Mouse (Mus musculus): Measurements from ENCODE around the gene Sidt1.
"Not testable (repeated sequence)": the region's sequence is repeated elsewhere in the genome, so short reads cannot be mapped to it uniquely, and the experiment has no call there.

Gene Sidt1

GRCm38 (mm10) chr16:44302126-44302892 is 30.7 kb downstream of the Sidt1 start:
- in situ Hi-C loops (cut with MboI, MseI), result no loop called here

GRCm38 (mm10) chr16:44299438-44300093 is 33.4 kb downstream of the Sidt1 start:
- in situ Hi-C loops (cut with MboI, MseI), result no loop called here

GRCm38 (mm10) chr16:44293960-44294359 is 39.0 kb downstream of the Sidt1 start:
- in situ Hi-C loops (cut with MboI, MseI), result no loop called here

GRCm38 (mm10) chr16:44292681-44293080 is 40.3 kb downstream of the Sidt1 start:
- in situ Hi-C loops (cut with MboI, MseI), result not testable (repeated sequence)

GRCm38 (mm10) chr16:44289004-44289648 is 43.9 kb downstream of the Sidt1 start:
- in situ Hi-C loops (cut with MboI, MseI), result no loop called here

- in situ Hi-C loops (cut with MboI, MseI), result no loop called here
Observed at GRCm38 (mm10) chr16:44287356-44287950, 45.5 kb downstream of the Sidt1 start.

GRCm38 (mm10) chr16:44282614-44283325 is 50.2 kb downstream of the Sidt1 start:
- in situ Hi-C loops (cut with MboI, MseI), result no loop called here

GRCm38 (mm10) chr16:44282036-44282435 is 51.0 kb downstream of the Sidt1 start:
- in situ Hi-C loops (cut with MboI, MseI), result no loop called here

- in situ Hi-C loops (cut with MboI, MseI), result no loop called here
Observed at GRCm38 (mm10) chr16:44280806-44281205, 52.2 kb downstream of the Sidt1 start.

GRCm38 (mm10) chr16:44277212-44277611 is 55.8 kb downstream of the Sidt1 start:
- in situ Hi-C loops (cut with MboI, MseI), result no loop called here

GRCm38 (mm10) chr16:44271371-44272038 is 61.5 kb downstream of the Sidt1 start:
- in situ Hi-C loops (cut with MboI, MseI), result no loop called here

- in situ Hi-C loops (cut with MboI, MseI), result no loop called here
Observed at GRCm38 (mm10) chr16:44270606-44271005, 62.4 kb downstream of the Sidt1 start.

GRCm38 (mm10) chr16:44269578-44269977 is 63.4 kb downstream of the Sidt1 start:
- in situ Hi-C loops (cut with MboI, MseI), result no loop called here

GRCm38 (mm10) chr16:44268541-44269215 is 64.3 kb downstream of the Sidt1 start:
- in situ Hi-C loops (cut with MboI, MseI), result no loop called here

GRCm38 (mm10) chr16:44265562-44265961 is 67.4 kb downstream of the Sidt1 start:
- in situ Hi-C loops (cut with MboI, MseI), result no loop called here

- in situ Hi-C loops (cut with MboI, MseI), result no loop called here
Observed at GRCm38 (mm10) chr16:44264916-44265315, 68.1 kb downstream of the Sidt1 start.

GRCm38 (mm10) chr16:44257476-44257875 is 75.5 kb downstream of the Sidt1 start:
- in situ Hi-C loops (cut with MboI, MseI), result no loop called here

GRCm38 (mm10) chr16:44254698-44255097 is 78.3 kb downstream of the Sidt1 start:
- in situ Hi-C loops (cut with MboI, MseI), result no loop called here

- in situ Hi-C loops (cut with MboI, MseI), result no loop called here
Observed at GRCm38 (mm10) chr16:44253797-44254634, 79.0 kb downstream of the Sidt1 start.

- in situ Hi-C loops (cut with MboI, MseI), result no loop called here
Observed at GRCm38 (mm10) chr16:44252735-44253134, 80.3 kb downstream of the Sidt1 start.
